Mouse (Mus musculus) MEL (cell line): ENCODE measurements around the gene Lemd1. TPM values are rescaled to one million over a fixed set of nuclear protein-coding genes. Genes with fewer than 3 reads are reported as not detected.
A peak's percentile ranks its signal among the peaks of the same experiment; 100 is the strongest.

ENCODE experiments used
- DNase-seq: peaks from one replicate; pipeline ENCODE4 v3.0.0; 2011; ENCODE audit warnings: low read depth, low spot score
- H3K27ac ChIP-seq: 2 replicates; pipeline ENCODE4 v1.5.1; 2012; ENCODE audit warnings: low read depth, mild to moderate bottlenecking, control low read depth, low read length, moderate library complexity; ENCODE audit not compliant: control insufficient read depth
- H3K27me3 ChIP-seq, 2 experiments: fragments of 150-350 bp in 1 of 2; sonication (generic) in 1 of 2; 2 replicates each; pipeline ENCODE4 v1.6.1; 2012; ENCODE audit warnings: low read length in 2 of 2, mild to moderate bottlenecking in 2 of 2, improper control_type of control experiment in 1 of 2, moderate library complexity in 1 of 2; ENCODE audit not compliant: insufficient read depth in 2 of 2, control insufficient read depth in 1 of 2
- H3K36me3 ChIP-seq, 2 experiments: 2 replicates each; pipeline ENCODE4 v1.6.1; 2012 to 2014; ENCODE audit warnings: low read length in 2 of 2, improper control_type of control experiment in 1 of 2, inconsistent platforms in 1 of 2, mild to moderate bottlenecking in 1 of 2; ENCODE audit not compliant: insufficient read depth in 2 of 2, control insufficient read depth in 1 of 2
- H3K4me1 ChIP-seq, 2 experiments: fragments of 150-350 bp in 1 of 2; sonication (generic) in 1 of 2; 2 replicates each; pipeline ENCODE4 v1.6.1; 2012; ENCODE audit warnings: low read length in 2 of 2, improper control_type of control experiment in 1 of 2, mild to moderate bottlenecking in 1 of 2; ENCODE audit not compliant: insufficient read depth in 2 of 2, control insufficient read depth in 1 of 2
- H3K4me3 ChIP-seq, 2 experiments: fragments of 150-350 bp in 1 of 2; sonication (generic) in 1 of 2; 2 replicates each; pipeline ENCODE4 v1.5.1; 2012; ENCODE audit warnings: low read depth in 2 of 2, low read length in 2 of 2, mild to moderate bottlenecking in 2 of 2, moderate library complexity in 2 of 2, control low read depth in 1 of 2, improper control_type of control experiment in 1 of 2; ENCODE audit not compliant: control insufficient read depth in 1 of 2, insufficient read depth in 1 of 2
- H3K79me2 ChIP-seq: 2 replicates; pipeline ENCODE4 v1.6.1; 2012; ENCODE audit warnings: mild to moderate bottlenecking, low read length, moderate library complexity; ENCODE audit not compliant: control insufficient read depth, poor library complexity, insufficient read depth
- H3K9ac ChIP-seq: 2 replicates; pipeline ENCODE4 v1.6.1; 2012; ENCODE audit warnings: low read depth, mild to moderate bottlenecking, control low read depth, low read length, moderate library complexity; ENCODE audit not compliant: control insufficient read depth, poor library complexity, severe bottlenecking
- H3K9me3 ChIP-seq: fragments of 150-350 bp; sonication (generic); replicated peaks from 2 replicates; pipeline ENCODE4 v1.6.1; 2012; ENCODE audit warnings: mild to moderate bottlenecking, low read length, improper control_type of control experiment, moderate library complexity; ENCODE audit not compliant: insufficient read depth
- BHLHE40 ChIP-seq: IDR thresholded peaks from 2 replicates; pipeline ENCODE4 v1.6.1; 2012; ENCODE audit warnings: low read depth, mild to moderate bottlenecking, inconsistent platforms, low read length, improper control_type of control experiment, borderline replicate concordance
- CHD2 ChIP-seq: IDR thresholded peaks from 2 replicates; pipeline ENCODE4 v1.6.1; 2011; ENCODE audit warnings: low read length, improper control_type of control experiment
- CTCF ChIP-seq, 3 experiments: IDR thresholded peaks in 2 of 3; conservative IDR thresholded peaks in 1 of 3; 2 replicates each; pipeline ENCODE4 v1.5.1; 2011 to 2012; ENCODE audit warnings: low read length in 3 of 3, low read depth in 2 of 3, mild to moderate bottlenecking in 2 of 3, improper control_type of control experiment in 1 of 3, inconsistent platforms in 1 of 3, mixed read lengths in 1 of 3, moderate library complexity in 1 of 3; ENCODE audit not compliant: control insufficient read depth in 1 of 3, insufficient read depth in 1 of 3, poor library complexity in 1 of 3, severe bottlenecking in 1 of 3
- ETS1 ChIP-seq: IDR thresholded peaks from 2 replicates; pipeline ENCODE4 v1.6.1; 2012; ENCODE audit warnings: low read depth, mild to moderate bottlenecking, inconsistent platforms, low read length, improper control_type of control experiment, moderate library complexity
- GATA1 ChIP-seq: IDR thresholded peaks from 2 replicates; pipeline ENCODE4 v1.6.1; 2011; ENCODE audit warnings: low read depth, low read length, improper control_type of control experiment
- HCFC1 ChIP-seq: IDR thresholded peaks from 2 replicates; pipeline ENCODE4 v1.6.1; 2012; ENCODE audit warnings: low read depth, mild to moderate bottlenecking, inconsistent platforms, low read length, improper control_type of control experiment, moderate library complexity
- JUND ChIP-seq: IDR thresholded peaks from 2 replicates; pipeline ENCODE4 v1.6.1; 2011; ENCODE audit warnings: low read depth, mild to moderate bottlenecking, improper control_type of control experiment, low read length
- MAFK ChIP-seq: IDR thresholded peaks from 2 replicates; pipeline ENCODE4 v1.6.1; 2011; ENCODE audit warnings: low read depth, mild to moderate bottlenecking, low read length, improper control_type of control experiment, borderline replicate concordance
- MAZ ChIP-seq: IDR thresholded peaks from 2 replicates; pipeline ENCODE4 v1.6.1; 2012; ENCODE audit warnings: low read depth, mild to moderate bottlenecking, inconsistent platforms, low read length, improper control_type of control experiment
- MEF2A ChIP-seq: IDR thresholded peaks from 2 replicates; pipeline ENCODE4 v1.6.1; 2014; ENCODE audit warnings: low read depth, mild to moderate bottlenecking, inconsistent platforms, low read length, improper control_type of control experiment; ENCODE audit not compliant: poor library complexity, insufficient replicate concordance, severe bottlenecking; ENCODE audit errors: extremely low read depth
- MXI1 ChIP-seq: IDR thresholded peaks from 2 replicates; pipeline ENCODE4 v1.6.1; 2011; ENCODE audit warnings: mild to moderate bottlenecking, low read depth, low read length, improper control_type of control experiment
- MYB ChIP-seq: IDR thresholded peaks from 2 replicates; pipeline ENCODE4 v1.6.1; 2011; ENCODE audit warnings: mild to moderate bottlenecking, low read depth, low read length, improper control_type of control experiment
- RAD21 ChIP-seq: IDR thresholded peaks from 2 replicates; pipeline ENCODE4 v1.6.1; 2011; ENCODE audit warnings: mild to moderate bottlenecking, low read depth, low read length, improper control_type of control experiment
- RCOR1 ChIP-seq: IDR thresholded peaks from 2 replicates; pipeline ENCODE4 v1.6.1; 2012; ENCODE audit warnings: low read depth, mild to moderate bottlenecking, inconsistent platforms, low read length, improper control_type of control experiment
- SMC3 ChIP-seq: IDR thresholded peaks from 2 replicates; pipeline ENCODE4 v1.6.1; 2011; ENCODE audit warnings: low read depth, low read length, improper control_type of control experiment
- ZC3H11A ChIP-seq: IDR thresholded peaks from 2 replicates; pipeline ENCODE4 v1.6.1; 2012; ENCODE audit warnings: low read depth, mild to moderate bottlenecking, inconsistent platforms, low read length, improper control_type of control experiment
- ZNF384 ChIP-seq: IDR thresholded peaks from 2 replicates; pipeline ENCODE4 v1.6.1; 2012; ENCODE audit warnings: low read depth, mild to moderate bottlenecking, inconsistent platforms, low read length, improper control_type of control experiment
- polyA plus RNA-seq, 2 experiments: library from polyadenylated mRNA; stranded (reverse) in 1 of 2; unstranded in 1 of 2; fragments of >175 nt in 1 of 2; fragments of >200 nt in 1 of 2; gene quantifications; 2 replicates each; pipeline versions ENCODE4 v1.2.1 to v1.2.4; 2012; ENCODE audit warnings: low replicate concordance in 2 of 2, low read depth in 1 of 2; ENCODE audit not compliant: insufficient read length in 2 of 2, insufficient read depth in 1 of 2, missing spikeins in 1 of 2
- total RNA-seq: library from RNA; depleted of rRNA; stranded (reverse); fragments of 300-350 nt; gene quantifications from 2 replicates; pipeline ENCODE4 v1.2.3, GENCODE M21; 2012

Gene Lemd1
- total and polyA plus RNA-seq, 3 experiments: not detected

DNA sequence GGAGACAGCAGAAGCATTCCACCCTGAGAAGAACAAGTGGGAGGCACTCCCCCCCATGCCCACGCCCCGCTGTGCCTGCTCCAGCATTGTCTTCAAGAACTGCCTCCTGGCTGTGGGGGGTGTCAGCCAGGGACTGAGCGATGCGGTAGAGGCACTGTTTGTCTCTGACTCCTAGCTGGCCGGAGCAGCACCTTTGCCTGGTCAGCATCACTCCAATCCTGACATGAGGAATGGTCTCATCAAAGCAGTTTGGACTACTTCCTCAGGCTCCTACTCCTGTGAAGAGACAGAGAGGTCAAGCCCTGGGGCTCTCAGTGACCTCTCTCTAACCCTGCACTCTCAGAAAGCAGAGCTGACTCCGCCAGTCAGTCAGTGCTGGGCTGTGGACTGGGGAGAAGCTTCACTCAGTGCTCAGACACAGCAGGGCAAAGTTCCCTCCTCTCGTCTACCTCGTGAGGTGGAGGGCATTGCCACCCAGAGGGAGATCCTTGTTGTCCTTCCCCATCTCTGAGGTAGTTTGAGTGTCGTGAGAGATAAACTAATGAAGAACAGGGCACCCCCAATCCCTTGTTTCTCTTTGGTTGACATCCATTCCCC lies 113.5 kb downstream of the Lemd1 start:
- TF ChIP-seq CTCF (IDR thresholded peaks at IDR 0.05 in 2 of 3, conservative IDR thresholded peaks at IDR 0.05 in 1 of 3; ENCODE audit: control insufficient read depth in 1 of 3, insufficient read depth in 1 of 3, low read depth in 2 of 3, low read length in 3 of 3, poor library complexity in 1 of 3, severe bottlenecking in 1 of 3) (no peak), MXI1 (no peak), HCFC1 (no peak), ZNF384 (no peak), ETS1 (no peak), MEF2A (no peak), JUND (no peak), MAFK (no peak), ZC3H11A (no peak), BHLHE40 (no peak)
- H3K36me3 ChIP-seq: no peaks in the 10 kb centered on the region
- H3K9me3 ChIP-seq: no peaks in the 10 kb centered on the region
- H3K79me2 ChIP-seq: no peaks in the 10 kb centered on the region
- H3K9ac ChIP-seq: no peak overlapping the region
- DNase-seq: no peak
- no peaks in the 10 kb centered on the region for H3K4me1 ChIP-seq
- peaks cover 3 to 4% of the 10 kb centered on the region in 2 experiments; a peak in 3 of 4 replicates for H3K27me3 ChIP-seq
- no peak overlapping the region for H3K4me3 ChIP-seq
- no peak overlapping the region for H3K27ac ChIP-seq

DNA sequence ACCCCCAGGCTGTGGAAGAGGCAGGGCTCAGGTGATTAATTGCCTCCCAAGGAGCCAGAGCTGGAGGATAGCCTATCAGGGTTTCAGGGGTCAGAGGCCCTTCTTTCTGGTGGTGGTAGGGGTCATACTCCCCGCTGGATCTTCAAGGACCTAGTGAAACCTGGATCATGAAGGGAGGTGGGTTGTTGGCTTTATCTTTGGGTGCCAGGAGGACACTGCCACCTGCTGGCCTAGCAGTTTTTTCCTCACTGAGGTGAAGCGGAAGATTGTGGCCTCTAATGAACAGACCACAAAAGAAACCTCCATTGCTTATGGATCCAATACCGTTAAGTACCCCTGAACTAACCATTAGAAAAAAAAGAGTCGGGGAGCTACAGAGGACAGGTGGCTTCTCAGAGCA lies 114.9 kb downstream of the Lemd1 start:
- H3K27ac ChIP-seq: no peak overlapping the region
- H3K9ac ChIP-seq: no peak overlapping the region
- peaks cover 0 to 1% of the 10 kb centered on the region in 2 experiments; a peak in 2 of 4 replicates for H3K27me3 ChIP-seq
- H3K4me3 ChIP-seq: no peak overlapping the region
- H3K36me3 ChIP-seq: peaks cover 0 to under 1% of the 10 kb centered on the region in 2 experiments; a peak in 1 of 4 replicates
- peaks cover 0 to 6% of the 10 kb centered on the region in 2 experiments; a peak in 2 of 4 replicates for H3K4me1 ChIP-seq
- peak; percentile 53 for DNase-seq
- no peaks in the 10 kb centered on the region for H3K79me2 ChIP-seq
- TF ChIP-seq MXI1: no peak
- TF ChIP-seq MAZ: no peak
- peak; percentile 36; the same call in 1 of the 2 replicates for TF ChIP-seq GATA1
- TF ChIP-seq CHD2: no peak
- TF ChIP-seq SMC3: peak; percentile 65
- no peak for TF ChIP-seq RCOR1
- peak; percentile 47 for TF ChIP-seq RAD21
- peak; percentile 62 to 77 (median 75) for TF ChIP-seq CTCF (IDR thresholded peaks at IDR 0.05 in 2 of 3, conservative IDR thresholded peaks at IDR 0.05 in 1 of 3; ENCODE audit: control insufficient read depth in 1 of 3, insufficient read depth in 1 of 3, low read depth in 2 of 3, low read length in 3 of 3, poor library complexity in 1 of 3, severe bottlenecking in 1 of 3)
- TF ChIP-seq MYB: no peak
- 0 out of 2 replicates have a peak, but pooled peaks have one; percentile 17 for TF ChIP-seq ZC3H11A
- no peaks in the 10 kb centered on the region for H3K9me3 ChIP-seq
